Mouse (Mus musculus) right cerebral cortex, postnatal 4 days (tissue): ENCODE measurements around the gene Gm17651.
A peak's percentile ranks its signal among the peaks of the same experiment; 100 is the strongest.

ENCODE experiments used
- DNase-seq: peaks from one replicate; pipeline ENCODE4 v3.0.0-alpha.2; 2022

Gene Gm17651

GRCm38 (mm10) chr3:97678416-97678815, 3.9 kb upstream of the Gm17651 start:
- DNase-seq: no peak

- DNase-seq: no peak
Measured at GRCm38 (mm10) chr3:97676126-97676525, 1.6 kb upstream of the Gm17651 start.

- DNase-seq: no peak
Measured at GRCm38 (mm10) chr3:97667093-97667675, 7.3 kb downstream of the Gm17651 start.

GRCm38 (mm10) chr3:97666154-97666553, 8.3 kb downstream of the Gm17651 start:
- DNase-seq: no peak

- no peak for DNase-seq
Measured at GRCm38 (mm10) chr3:97665525-97665924, 9.0 kb downstream of the Gm17651 start.

GRCm38 (mm10) chr3:97661206-97661605, 13.3 kb downstream of the Gm17651 start:
- no peak for DNase-seq

- no peak for DNase-seq
Measured at GRCm38 (mm10) chr3:97659746-97660145, 14.7 kb downstream of the Gm17651 start.

GRCm38 (mm10) chr3:97658426-97659193, 15.9 kb downstream of the Gm17651 start:
- DNase-seq: peak; percentile 65

- DNase-seq: peak; percentile 100
Measured at GRCm38 (mm10) chr3:97657655-97658411, 16.7 kb downstream of the Gm17651 start, which contains the start of gene Prkab2. Gene Prkab2 (plus strand): TSS chr3:97658193.

GRCm38 (mm10) chr3:97654901-97655300, 19.6 kb downstream of the Gm17651 start:
- DNase-seq: peak; percentile 21

- no peak for DNase-seq
Measured at GRCm38 (mm10) chr3:97653781-97654180, 20.7 kb downstream of the Gm17651 start.

GRCm38 (mm10) chr3:97651604-97652003, 22.9 kb downstream of the Gm17651 start:
- DNase-seq: no peak

GRCm38 (mm10) chr3:97649469-97649868, 25.0 kb downstream of the Gm17651 start:
- no peak for DNase-seq

- no peak for DNase-seq
Measured at GRCm38 (mm10) chr3:97649022-97649421, 25.5 kb downstream of the Gm17651 start.

GRCm38 (mm10) chr3:97648518-97648917, 26.0 kb downstream of the Gm17651 start:
- DNase-seq: no peak

GRCm38 (mm10) chr3:97642001-97642400, 32.5 kb downstream of the Gm17651 start:
- DNase-seq: no peak

- no peak for DNase-seq
Measured at GRCm38 (mm10) chr3:97641396-97641795, 33.1 kb downstream of the Gm17651 start.

GRCm38 (mm10) chr3:97634288-97634761, 40.2 kb downstream of the Gm17651 start:
- DNase-seq: no peak

GRCm38 (mm10) chr3:97633456-97633855, 41.0 kb downstream of the Gm17651 start:
- no peak for DNase-seq

GRCm38 (mm10) chr3:97631258-97631860, 43.1 kb downstream of the Gm17651 start:
- no peak for DNase-seq

- no peak for DNase-seq
Measured at GRCm38 (mm10) chr3:97630746-97631145, 43.7 kb downstream of the Gm17651 start.

GRCm38 (mm10) chr3:97629941-97630340, 44.6 kb downstream of the Gm17651 start:
- DNase-seq: no peak

- no peak for DNase-seq
Measured at GRCm38 (mm10) chr3:97628391-97629001, 46.0 kb downstream of the Gm17651 start, which contains the start of gene Fmo5. Gene Fmo5 (plus strand): TSS chr3:97628804.
